Mouse (Mus musculus): ENCODE measurements around the gene 9930021J03Rik.

GRCm38 (mm10) chr19:29844036-29844661, 38.4 kb upstream of the 9930021J03Rik start:
- TF ChIP-seq CTCF (IDR thresholded peaks at IDR 0.05) (no peak), EP300 (IDR thresholded peaks at IDR 0.05; ENCODE audit: insufficient read depth, low read depth, low read length) (no peak)

Measured in heart, adult 2 months (tissue).